Mouse (Mus musculus): ENCODE data around the gene Tppp. TPM values are rescaled to one million over a fixed set of nuclear protein-coding genes. Genes with fewer than 3 reads are reported as not detected.
"Not testable (repeated sequence)": the region's sequence is repeated elsewhere in the genome, so short reads cannot be mapped to it uniquely, and the experiment has no call there.

The Tppp gene
- polyA plus RNA-seq, 1 experiment from 2014 or later = 2.0 TPM

DNA sequence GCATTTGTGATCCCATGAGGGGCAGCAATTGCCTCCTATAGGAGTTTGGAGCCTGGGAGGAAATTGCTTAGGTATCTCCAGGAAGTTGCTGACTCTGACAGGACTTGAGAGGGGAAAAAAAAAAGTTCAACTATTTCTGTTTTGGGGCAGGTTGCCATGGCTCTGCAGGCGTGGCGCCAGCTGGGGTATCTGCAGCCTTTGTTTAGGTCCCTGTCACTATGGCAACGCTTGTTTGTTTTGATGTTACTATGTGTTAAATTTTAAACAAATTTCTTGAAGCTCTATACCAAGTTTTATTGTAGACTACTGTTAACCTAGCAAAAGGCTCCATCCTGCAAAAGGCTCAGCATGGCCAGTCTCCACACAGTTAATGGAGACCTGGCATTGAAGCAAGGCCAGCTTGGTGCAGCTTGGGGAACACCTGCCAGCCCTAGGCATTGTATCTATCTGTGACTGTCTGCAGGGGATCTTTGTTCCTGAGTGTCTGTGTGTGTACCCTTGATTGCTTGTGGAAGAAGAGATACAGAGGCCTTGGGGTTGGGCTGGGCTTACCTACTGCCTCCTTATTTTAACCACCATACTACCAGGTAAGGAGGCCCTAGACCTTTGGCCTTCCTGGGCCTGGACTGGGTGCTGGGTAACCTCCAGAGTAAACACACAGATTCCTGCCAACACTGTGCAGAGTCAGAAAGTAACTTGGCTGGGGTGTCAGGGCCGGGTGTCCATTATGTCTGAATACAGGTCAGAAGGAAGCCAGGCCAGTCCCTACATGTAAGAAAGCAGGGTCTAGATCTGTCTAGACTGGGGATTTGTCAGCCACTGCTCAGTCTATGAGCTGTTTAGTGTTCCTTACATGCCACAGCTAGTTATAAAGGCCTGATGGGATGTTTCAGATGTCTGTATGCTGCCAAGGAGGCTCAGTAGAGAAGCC lies 16.2 kb downstream of the Tppp start:
- DNase-seq (ENCODE audit: low spot score) = peak; percentile 33

DNA sequence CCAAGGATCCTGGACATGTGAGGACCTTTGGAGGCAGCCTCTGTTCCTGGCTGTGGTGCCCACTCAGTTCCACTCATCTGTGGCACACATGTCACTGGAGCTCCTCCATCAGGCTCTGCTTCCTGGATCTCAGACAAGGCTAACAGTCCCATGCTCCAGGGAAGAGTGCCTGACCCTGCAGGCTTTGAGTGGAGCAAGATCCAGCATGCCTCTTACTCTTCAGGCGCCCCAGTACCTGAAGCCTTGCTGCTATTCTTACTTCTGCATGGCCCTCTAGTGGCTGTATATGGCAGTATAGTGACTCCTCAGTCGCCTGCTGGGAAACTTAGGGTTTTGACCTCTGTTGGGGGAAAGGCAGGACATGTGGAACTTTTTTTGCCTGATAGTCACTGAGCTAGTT lies 17.0 kb downstream of the Tppp start:
- DNase-seq (ENCODE audit: low spot score) = peak; percentile 29

DNA sequence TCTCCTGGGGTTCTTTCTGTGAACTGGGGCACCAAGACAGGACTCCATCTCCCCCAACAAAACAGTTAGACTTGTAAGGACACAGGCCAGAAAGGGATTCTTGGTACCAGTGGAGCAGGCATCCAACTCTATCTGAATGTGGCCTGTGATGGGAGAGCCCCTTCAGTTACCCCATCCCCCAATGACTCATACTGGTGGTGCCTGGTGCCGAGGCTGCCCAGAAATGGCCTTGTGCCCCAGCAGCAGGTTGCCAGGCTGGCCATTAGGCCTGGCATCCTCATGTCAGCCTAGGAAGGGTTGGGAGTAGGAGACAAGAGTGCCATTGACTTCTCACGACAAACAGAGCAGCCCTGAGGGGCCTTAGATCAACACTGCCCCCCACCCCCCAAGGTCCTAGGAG lies 18.9 kb downstream of the Tppp start:
- no peak for DNase-seq (ENCODE audit: low spot score)

DNA sequence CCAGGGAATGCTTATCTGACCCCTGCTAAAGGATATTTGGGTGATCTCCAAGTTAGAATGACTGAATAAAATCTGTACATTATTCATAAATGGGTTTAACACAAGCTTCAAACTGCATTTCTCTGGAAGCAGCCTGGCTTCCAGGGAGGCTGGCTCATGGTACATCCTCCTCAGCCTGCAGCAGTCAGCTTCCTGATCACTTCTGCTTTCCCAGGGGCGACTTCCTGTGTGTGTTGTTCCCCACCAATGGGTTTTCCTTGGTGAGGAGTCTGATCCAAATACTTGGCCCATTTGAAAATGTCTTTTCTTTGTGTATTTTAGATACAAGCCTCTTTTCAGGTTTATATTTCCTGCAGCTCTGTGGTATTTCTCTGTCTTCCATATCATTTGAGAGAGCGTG lies 19.8 kb downstream of the Tppp start:
- no peak for DNase-seq (ENCODE audit: low spot score)

DNA sequence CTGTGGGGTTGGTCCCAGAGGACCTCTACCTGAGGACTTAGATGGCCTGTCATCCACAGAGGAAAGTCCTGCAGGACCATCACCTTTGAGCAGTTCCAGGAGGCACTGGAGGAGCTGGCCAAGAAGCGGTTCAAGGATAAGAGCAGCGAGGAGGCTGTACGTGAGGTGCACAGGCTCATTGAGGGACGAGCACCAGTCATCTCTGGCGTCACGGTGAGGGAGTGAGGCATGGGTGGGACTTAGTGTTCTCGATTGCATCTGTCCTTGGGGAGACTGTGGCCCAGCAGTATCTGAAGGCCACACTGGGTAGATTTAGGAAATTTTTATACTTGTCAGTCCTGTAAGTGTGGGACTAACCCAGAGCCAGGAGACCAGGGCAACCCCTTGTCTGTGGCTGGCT lies 21.5 kb downstream of the Tppp start:
- no peak for DNase-seq (ENCODE audit: low spot score)

DNA sequence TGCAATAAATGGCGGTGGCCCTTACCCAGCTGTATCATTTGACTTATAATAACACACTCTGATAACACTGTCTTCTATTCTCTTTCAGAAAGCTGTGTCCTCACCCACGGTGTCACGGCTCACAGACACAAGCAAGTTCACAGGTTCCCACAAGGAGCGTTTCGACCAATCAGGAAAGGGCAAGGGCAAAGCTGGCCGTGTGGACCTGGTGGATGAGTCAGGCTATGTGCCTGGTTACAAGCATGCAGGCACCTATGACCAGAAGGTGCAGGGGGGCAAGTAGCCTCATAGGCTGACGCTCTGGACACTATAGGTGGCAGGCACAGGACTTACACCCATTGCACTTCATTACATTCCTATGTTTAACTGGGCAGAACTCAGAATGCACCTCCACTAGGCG lies 21.9 kb downstream of the Tppp start:
- DNase-seq (ENCODE audit: low spot score) = no peak

DNA sequence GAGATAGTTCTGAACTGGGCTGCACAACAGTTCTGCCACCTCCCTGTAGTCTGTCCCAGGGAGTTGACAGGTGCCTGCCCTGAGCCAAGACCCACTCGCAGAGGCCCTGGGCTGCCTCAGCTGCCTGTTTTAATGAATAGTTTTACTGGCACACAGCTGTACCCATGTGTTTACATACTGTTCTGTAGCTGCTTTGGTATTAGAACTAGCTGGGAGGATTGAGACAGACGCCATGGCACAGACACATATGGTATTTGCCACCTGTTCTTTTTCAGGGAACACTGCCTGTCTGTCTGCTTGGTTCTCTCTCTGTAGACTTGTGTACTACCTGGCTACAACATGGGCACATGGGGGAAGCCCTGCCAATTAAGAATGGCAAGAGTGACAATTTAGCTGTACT lies 25.5 kb downstream of the Tppp start:
- DNase-seq (ENCODE audit: low spot score) = no peak

DNA sequence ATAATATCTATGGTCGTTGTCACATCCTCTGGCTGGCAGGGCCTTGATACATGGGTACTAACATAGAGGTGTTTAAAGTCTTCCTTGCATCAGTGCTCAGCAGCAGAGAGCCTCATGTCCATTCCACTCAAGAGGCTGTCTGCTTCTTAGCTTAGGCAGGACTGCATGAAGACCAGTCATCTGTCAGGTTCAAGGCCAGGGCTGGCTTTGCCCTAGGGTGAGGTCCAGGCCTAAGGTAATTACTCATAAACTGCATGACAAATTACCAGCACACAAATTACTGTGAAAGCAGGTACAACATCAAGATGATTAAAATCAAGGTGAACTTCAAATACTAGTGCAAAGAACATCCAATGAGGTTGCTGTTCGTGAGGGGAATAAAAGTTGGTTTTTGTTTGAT lies 26.6 kb downstream of the Tppp start:
- DNase-seq (ENCODE audit: low spot score) = no peak

DNA sequence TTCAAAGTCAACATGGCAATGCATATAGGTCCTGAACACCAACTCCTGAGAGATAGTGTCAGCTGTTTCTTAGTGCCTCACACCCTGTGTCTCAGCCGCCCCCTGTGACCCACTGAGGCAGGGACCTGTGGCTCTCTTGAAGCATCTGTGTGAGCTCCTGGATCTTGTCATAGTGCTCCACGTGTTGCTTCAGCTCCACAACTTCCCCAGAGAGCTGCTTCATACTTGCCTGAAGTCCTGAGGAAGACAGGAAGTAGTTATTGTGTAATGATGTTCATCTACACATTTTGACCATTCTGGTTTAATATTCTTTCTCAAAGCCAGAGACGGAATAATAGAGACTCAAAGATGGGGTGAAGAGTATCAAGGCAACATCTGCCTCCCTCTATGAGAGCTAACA lies 30.7 kb downstream of the Tppp start:
- no peak for DNase-seq (ENCODE audit: low spot score)

DNA sequence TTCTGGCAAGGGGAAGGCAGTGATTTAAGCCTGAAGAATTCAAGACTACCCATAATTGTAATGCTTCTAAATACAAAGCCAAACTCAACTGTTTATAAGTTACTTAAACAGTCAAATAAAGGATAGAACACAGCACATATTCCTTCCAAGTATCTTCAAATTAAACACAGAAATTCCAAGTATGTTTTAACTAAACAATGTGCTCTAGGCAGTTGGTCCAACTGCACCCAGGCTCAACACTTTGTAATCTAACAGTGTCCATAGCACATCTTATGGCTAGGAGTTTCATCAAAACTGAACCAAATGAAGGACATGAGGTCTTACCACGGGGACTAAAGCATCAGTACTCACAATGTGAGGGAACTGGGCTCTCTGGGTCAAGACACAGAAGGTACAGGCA lies 47.0 kb downstream of the Tppp start:
- DNase-seq (ENCODE audit: low spot score) = no peak

DNA sequence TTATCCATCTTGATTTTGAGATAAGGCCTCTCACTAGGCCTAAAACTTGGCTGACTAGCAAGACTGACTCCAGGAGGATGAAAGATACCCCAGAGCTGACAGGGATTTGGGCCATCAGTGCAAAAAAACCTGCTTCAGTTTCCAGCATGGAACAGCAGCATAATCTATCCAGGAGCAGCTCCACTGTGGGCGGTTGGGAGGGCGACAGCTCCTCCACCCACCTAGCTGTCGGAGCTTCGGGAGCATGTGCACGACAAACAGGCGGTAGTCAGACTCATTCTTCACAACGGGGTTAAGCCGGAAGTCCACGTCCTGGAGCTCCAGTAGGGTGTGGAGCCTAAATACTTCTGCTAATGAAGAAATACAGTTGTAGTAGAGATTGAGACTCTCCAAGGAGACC lies 48.9 kb downstream of the Tppp start:
- no peak for DNase-seq (ENCODE audit: low spot score)

DNA sequence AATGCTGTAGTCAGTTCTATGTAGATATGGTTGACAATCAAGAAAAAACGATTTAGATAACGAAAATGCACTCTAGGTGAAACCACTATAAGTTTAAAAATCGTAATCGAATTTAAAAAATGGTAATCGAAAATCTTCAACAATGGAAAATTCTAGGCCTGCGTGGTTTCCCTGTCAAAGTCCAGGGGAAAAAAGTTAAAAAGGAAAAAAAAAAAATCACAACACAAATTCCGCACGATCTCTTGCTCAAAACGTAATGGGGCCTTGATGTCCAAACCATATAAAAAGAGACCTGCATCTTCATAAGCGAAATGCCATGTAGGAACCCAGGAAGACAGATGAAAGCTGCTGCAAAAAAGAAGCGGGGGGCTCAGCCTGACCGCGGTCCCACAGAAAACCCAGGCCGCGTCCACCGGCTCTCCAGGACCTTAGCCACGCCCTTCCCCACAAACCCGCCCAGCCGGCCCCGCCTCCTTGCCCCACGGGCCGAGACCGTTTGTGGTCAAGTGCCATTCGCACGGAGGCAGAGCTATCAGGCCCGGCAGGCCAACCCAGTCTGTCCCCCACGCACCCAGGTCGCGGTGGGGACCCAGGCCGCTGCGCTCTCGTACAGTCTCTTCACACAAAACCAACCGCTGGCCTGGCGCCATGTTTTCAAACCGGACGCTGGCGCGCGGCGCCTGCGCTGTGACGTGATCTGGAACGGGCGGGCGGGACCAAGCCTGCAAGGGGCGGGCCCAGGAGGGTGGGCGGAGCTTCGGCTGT lies 52.6 kb downstream of the Tppp start, which contains the start of gene Cep72:
TSS of gene Cep72 (minus strand) at position 687 of the 765 bp plus-strand sequence.
- DNase-seq (ENCODE audit: low spot score) = peak; percentile 92

DNA sequence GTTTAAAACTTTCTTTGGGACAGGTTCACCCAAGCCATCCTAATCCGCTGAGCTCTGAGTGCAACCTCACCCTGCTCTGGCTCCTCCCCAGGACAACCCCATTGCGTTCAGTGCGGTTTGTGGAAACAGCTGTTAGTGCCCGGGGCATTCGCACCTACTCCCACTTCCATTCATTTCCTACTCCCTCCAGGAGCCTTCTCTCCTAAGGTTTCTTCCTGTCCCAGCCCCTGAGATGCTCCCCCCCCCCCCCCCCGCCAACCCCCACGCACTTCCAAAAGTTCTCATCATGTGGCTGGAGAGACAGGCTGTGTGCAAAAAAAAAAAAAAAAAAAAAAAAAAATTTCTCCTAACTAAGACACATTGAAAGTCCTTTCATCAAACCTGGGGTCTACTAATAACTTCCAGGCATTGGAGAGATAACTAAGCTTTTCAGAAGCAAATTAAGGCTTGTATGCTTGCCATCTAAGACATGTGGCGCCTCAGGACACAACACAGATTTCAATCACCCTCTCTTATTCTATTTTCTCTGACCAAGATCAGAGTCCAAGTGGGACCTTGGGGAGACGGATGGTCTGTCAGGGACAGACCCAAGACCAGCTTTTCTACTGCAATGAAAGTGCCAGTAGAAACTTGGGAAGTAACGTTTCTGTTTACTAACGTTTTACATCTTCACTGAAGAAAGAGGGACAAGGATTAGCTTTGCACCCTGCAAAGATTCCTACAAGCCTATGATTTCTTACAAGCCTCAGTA lies 53.3 kb downstream of the Tppp start:
- no peak for DNase-seq (ENCODE audit: low spot score)

DNA sequence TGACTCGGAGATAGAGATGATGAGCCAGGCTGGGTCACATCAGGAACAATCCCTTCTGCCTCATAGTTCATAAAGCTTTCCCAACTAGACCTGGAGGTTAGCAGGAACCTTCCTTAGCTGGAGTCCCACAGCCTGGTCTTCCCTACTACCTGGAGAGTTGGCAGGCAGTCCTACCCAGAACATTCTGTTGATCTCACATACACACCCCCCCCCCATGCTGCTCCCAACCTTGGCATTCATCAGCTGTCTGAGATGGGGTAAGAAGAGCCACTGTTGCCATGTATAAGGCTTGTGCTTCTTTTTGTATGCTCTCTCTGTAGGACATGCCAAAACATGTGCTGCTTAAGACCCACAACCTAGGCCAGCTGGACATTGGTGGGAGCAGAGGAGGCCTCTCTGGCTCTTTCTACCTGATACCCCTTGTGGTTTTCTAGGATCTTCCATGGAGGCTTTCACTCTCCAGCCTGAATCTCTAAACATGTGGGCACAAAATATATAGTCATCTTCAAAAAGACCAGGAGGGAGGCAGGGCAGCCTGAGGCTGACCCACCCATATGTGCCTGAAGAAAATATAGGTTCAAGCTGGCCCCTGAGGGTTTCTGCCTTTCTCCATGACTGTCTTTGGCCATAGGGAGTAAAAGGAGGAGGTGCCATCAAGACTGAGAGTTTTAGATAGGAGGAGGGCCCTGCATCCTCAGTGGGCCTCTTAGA lies 54.3 kb downstream of the Tppp start:
- DNase-seq (ENCODE audit: low spot score) = no peak

DNA sequence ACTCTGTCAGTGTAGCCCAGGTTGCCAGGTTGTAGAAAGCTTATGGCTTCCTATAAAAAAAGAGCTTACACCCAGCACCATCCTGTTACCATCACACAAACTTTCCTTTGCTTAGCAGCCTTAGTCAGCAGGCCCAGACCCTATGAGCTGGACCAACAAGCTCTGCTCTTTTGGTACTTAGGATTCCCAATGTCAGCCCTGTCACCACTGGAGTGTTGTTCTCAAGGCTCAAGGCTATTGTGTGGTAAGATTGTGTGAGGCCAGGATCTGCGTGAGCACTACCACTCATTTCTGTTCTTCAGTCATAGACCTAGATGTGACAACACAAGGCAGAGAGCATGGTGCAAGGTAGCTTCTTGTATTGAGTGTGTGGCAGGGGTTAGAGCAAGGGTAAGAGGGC lies 57.4 kb downstream of the Tppp start:
- no peak for DNase-seq (ENCODE audit: low spot score)

DNA sequence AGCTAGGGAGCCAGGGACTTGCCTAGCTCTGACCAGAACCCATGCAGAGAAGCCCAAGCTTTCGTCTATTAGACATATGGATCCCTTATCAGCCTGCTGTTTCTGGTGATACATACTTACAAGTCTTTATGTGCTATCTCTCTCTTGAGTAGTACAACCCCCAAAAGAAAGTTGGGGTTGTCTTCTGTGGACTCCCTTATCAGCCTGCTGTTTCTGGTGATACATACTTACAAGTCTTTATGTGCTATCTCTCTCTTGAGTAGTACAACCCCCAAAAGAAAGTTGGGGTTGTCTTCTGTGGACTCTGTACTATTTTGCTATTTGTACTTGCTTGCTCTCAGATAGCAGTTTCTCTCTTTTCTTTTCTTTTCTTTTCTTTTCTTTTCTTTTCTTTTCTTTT lies 62.0 kb downstream of the Tppp start:
- not testable (repeated sequence) for DNase-seq (ENCODE audit: low spot score)

DNA sequence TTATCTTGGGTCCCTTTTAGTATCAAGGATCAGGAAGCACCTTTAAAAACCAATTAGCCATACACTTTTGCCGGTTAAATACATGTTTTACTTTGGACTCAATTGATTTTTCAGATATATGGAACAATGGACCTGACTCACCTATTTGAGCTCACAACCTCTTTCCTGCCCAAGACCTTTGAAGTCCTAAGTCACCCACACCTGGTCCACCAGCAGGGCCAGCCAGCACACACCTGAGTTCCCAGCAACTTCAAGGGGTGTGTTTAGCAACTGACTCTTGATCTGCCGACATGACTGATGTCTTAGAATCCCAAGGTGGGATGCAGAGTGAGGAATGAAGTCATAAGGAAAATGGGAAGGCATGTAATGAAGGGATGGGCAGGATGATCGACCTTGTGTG lies 62.5 kb downstream of the Tppp start:
- no peak for DNase-seq (ENCODE audit: low spot score)

DNA sequence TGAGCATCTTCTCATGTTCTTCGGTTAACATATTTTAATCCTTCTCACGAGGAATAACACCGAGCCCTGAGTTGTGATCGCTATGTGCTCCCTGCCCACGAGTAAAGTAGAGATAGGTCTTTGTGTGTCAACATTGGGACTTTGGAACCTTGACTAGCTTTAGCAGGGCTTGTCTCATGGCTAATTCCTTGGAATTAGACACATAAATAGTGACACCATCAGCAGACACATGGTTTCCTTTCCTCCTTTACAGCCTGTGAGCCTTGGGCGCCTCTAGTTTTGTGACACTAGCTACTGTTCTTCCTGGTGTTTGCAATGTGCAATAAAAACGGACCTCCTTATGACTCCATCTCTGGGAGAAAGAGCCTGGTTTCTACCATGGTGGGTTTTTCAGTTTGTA lies 64.2 kb downstream of the Tppp start:
- no peak for DNase-seq (ENCODE audit: low spot score)

All from thymus, postnatal 0 days (tissue).